Mouse (Mus musculus): ENCODE results near the gene Hoxd11.

Hoxd11 gene

GRCm38 (mm10) chr2:74666411-74666810, 12.9 kb upstream of the Hoxd11 start:
- DNase-seq (ENCODE audit: low spot score in 2 of 2) = no peak

GRCm38 (mm10) chr2:74667191-74667841, 12.0 kb upstream of the Hoxd11 start:
- DNase-seq (ENCODE audit: low spot score in 2 of 2) = no peak

- DNase-seq (ENCODE audit: low spot score in 2 of 2) = no peak
Observed at GRCm38 (mm10) chr2:74667842-74668357, 11.5 kb upstream of the Hoxd11 start, which contains the start of gene Hoxd13. Gene Hoxd13 (plus strand): TSS chr2:74668310.

GRCm38 (mm10) chr2:74668370-74669229, 10.8 kb upstream of the Hoxd11 start:
- DNase-seq (ENCODE audit: low spot score in 2 of 2) = no peak

- no peak for DNase-seq (ENCODE audit: low spot score in 2 of 2)
Observed at GRCm38 (mm10) chr2:74669230-74669578, 10.2 kb upstream of the Hoxd11 start.

GRCm38 (mm10) chr2:74669650-74670235, 9.6 kb upstream of the Hoxd11 start:
- DNase-seq (ENCODE audit: low spot score in 2 of 2) = no peak

GRCm38 (mm10) chr2:74670632-74671188, 8.6 kb upstream of the Hoxd11 start:
- DNase-seq (ENCODE audit: low spot score in 2 of 2) = no peak

GRCm38 (mm10) chr2:74671847-74672246, 7.5 kb upstream of the Hoxd11 start:
- DNase-seq (ENCODE audit: low spot score in 2 of 2) = no peak

- DNase-seq (ENCODE audit: low spot score in 2 of 2) = no peak
Observed at GRCm38 (mm10) chr2:74672481-74673362, 6.6 kb upstream of the Hoxd11 start.

- no peak for DNase-seq (ENCODE audit: low spot score in 2 of 2)
Observed at GRCm38 (mm10) chr2:74673835-74674425, 5.4 kb upstream of the Hoxd11 start.

GRCm38 (mm10) chr2:74674881-74675665, 4.3 kb upstream of the Hoxd11 start, which contains the start of gene Hoxd12:
Gene Hoxd12 (plus strand): TSS chr2:74675013.
- DNase-seq (ENCODE audit: low spot score in 2 of 2) = no peak

GRCm38 (mm10) chr2:74675666-74676282, 3.6 kb upstream of the Hoxd11 start:
- no peak for DNase-seq (ENCODE audit: low spot score in 2 of 2)

GRCm38 (mm10) chr2:74676376-74677052, 2.8 kb upstream of the Hoxd11 start:
- DNase-seq (ENCODE audit: low spot score in 2 of 2) = no peak

- no peak for DNase-seq (ENCODE audit: low spot score in 2 of 2)
Observed at GRCm38 (mm10) chr2:74677106-74677505, 2.3 kb upstream of the Hoxd11 start.

- no peak for DNase-seq (ENCODE audit: low spot score in 2 of 2)
Observed at GRCm38 (mm10) chr2:74679596-74679971, 227 bp downstream of the Hoxd11 start.

- no peak for DNase-seq (ENCODE audit: low spot score in 2 of 2)
Observed at GRCm38 (mm10) chr2:74679980-74680379, 623 bp downstream of the Hoxd11 start.

GRCm38 (mm10) chr2:74680561-74681398, 1.4 kb downstream of the Hoxd11 start:
- no peak for DNase-seq (ENCODE audit: low spot score in 2 of 2)

All from right cerebral cortex, adult 2 months (tissue).